Mouse (Mus musculus) heart, embryonic 10.5 days (tissue): Measurements from ENCODE around the gene Rnd1. TPM values are rescaled to one million over a fixed set of nuclear protein-coding genes. Genes with fewer than 3 reads are reported as not detected.
A peak's percentile ranks its signal among the peaks of the same experiment; 100 is the strongest.

ENCODE experiments used
- DNase-seq: peaks from one replicate; pipeline ENCODE4 v3.0.0-alpha.2; 2017; ENCODE audit warnings: low spot score
- H3K27ac ChIP-seq: fragments of 300-500 bp; sonication (generic); 2 replicates; pipeline ENCODE4 v1.5.1; 2016; ENCODE audit warnings: mild to moderate bottlenecking
- H3K27me3 ChIP-seq: fragments of 300-500 bp; sonication (generic); 2 replicates; pipeline ENCODE4 v1.6.1; 2016; ENCODE audit warnings: mild to moderate bottlenecking; ENCODE audit not compliant: poor library complexity, insufficient read depth, severe bottlenecking
- H3K36me3 ChIP-seq: fragments of 300-500 bp; sonication (generic); 2 replicates; pipeline ENCODE4 v1.6.1; 2016; ENCODE audit warnings: mild to moderate bottlenecking, moderate library complexity
- H3K4me1 ChIP-seq: fragments of 300-500 bp; sonication (generic); 2 replicates; pipeline ENCODE4 v1.6.1; 2016; ENCODE audit warnings: mild to moderate bottlenecking
- H3K4me3 ChIP-seq: fragments of 300-500 bp; sonication (generic); 2 replicates; pipeline ENCODE4 v1.5.1; 2016; ENCODE audit warnings: mild to moderate bottlenecking, moderate library complexity
- H3K9me3 ChIP-seq: fragments of 300-500 bp; sonication (generic); 2 replicates; pipeline ENCODE4 v1.6.1; 2016; ENCODE audit warnings: mild to moderate bottlenecking, moderate library complexity
- WGBS: fragments of 180-500 bp; shearing (Covaris S2); methylation state at CpG from one replicate; pipeline ENCODE4 v1.1.7; 2016; 5-methylcytosine and 5-hydroxymethylcytosine counted together
- polyA plus RNA-seq: library from polyadenylated mRNA; unstranded; fragments of >200 nt; fragmentation: Nextera tagmentation; extraction: Ambion mirVana; gene quantifications from 2 replicates; pipeline ENCODE4 v1.2.1, GENCODE M21; 2016

Rnd1 gene
- 1.7 and 2.8 TPM in 2 replicates for polyA plus RNA-seq

DNA sequence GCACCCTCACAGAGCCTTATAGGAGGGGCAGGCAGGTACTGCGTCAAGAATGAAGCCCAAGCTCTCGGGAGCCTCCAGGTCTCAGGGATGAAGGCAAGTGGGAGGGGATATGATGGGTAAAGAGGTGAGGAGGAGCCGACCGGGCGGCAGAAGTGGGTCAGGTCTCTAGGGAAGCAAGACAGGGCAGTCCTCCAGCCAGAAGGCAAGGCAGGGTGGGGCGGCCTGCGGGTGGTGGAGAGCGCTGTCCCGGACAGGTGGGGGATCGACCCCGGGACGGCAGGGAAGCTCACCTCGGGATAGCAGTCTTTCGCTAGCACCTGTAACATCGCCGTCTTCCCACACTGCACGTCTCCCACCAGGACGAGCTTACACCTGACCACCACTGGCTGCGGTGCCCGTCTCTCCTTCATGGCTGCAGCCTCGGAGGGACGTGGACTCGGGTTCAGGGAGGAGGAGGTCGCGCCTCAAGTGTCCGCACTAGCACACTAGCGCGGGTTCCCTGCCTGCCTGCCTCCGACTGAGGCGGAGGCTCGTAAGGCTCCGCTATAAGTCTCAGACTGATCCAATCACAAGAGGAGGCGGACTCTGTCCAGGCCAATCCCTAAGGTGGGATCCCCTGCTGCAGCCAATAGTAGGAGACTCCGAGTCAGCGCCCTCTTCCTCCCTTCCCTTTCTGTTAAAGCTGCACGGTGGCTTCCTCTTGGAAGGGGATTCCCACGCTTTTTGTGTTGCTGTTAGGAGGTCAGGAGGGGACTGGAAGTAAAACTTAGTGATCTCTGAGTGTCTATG, at the start of gene Rnd1:
Rnd1 (minus strand) TSS at position 522 of the 789 bp plus-strand sequence.
- H3K9me3 ChIP-seq: no peaks in the 10 kb centered on the region
- peak within 1 kb of the TSS; percentile 52; the same call in 1 of the 2 replicates for H3K27ac ChIP-seq
- peaks cover 48% of the 10 kb centered on the region for H3K4me1 ChIP-seq
- H3K4me3 ChIP-seq: peak within 1 kb of the TSS; percentile 65
- peak; percentile 94 for DNase-seq
- under 1% methylated on average over 37 of the region's 37 CpGs for WGBS
- H3K27me3 ChIP-seq: peaks cover 61% of the 10 kb centered on the region
- no peaks in the 10 kb centered on the region for H3K36me3 ChIP-seq

DNA sequence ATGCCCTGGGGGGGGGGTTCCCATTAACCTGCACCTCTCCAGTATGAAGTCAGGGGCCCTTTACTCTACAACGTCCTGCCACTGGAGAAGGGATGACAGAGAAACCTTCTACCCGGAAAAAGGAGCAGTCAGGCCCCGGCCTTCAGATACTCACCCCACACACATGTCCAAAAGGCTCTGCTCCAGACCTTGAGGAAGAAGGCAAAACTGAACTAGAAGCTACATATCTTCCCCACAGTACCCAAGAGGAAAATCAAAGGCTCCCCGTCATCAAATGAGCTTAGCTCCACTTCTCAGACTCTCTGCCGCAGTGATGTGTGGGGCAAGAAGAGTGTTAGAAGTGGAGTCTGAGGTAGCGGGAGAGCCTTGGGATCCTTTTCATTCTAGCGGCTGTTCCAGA, 49.5 kb upstream of the Rnd1 start:
- WGBS: 41% methylated on average over 7 of the region's 7 CpGs
- DNase-seq: no peak
- Histone ChIP-seq H3K27ac (0 out of 2 replicates have a peak overlapping the region, but pooled peaks have one; percentile 81), H3K4me3 (peak overlapping the region; percentile 75), H3K27me3 (peaks cover 32% of the 10 kb centered on the region), H3K36me3 (no peaks in the 10 kb centered on the region), H3K4me1 (peaks cover 48% of the 10 kb centered on the region), H3K9me3 (no peaks in the 10 kb centered on the region)

DNA sequence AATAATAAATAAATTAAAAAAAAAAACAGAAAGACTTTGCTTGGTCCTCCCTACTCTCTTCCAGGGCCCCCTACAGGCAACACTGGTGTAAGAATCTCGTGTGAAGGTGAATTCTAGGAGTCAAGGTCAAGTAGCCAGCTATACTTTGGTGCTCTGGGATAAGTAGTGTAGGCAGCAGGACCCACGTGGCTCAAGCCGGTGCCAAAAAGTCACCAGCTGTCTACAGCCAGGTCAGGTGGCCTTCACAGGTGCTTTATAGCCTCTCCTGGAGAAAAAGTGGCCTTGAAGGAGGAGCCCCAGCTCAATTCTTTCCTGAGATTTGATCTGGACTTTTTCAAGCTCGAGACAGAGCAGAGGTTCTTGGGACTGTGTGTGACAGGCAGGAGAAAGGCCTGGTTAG, 48.8 kb upstream of the Rnd1 start:
- Histone ChIP-seq H3K36me3 (no peaks in the 10 kb centered on the region), H3K27me3 (peaks cover 37% of the 10 kb centered on the region), H3K9me3 (no peaks in the 10 kb centered on the region), H3K4me1 (peaks cover 48% of the 10 kb centered on the region), H3K4me3 (no peak overlapping the region), H3K27ac (no peak overlapping the region)
- WGBS: 71% methylated on average over 4 of the region's 4 CpGs
- DNase-seq: no peak

DNA sequence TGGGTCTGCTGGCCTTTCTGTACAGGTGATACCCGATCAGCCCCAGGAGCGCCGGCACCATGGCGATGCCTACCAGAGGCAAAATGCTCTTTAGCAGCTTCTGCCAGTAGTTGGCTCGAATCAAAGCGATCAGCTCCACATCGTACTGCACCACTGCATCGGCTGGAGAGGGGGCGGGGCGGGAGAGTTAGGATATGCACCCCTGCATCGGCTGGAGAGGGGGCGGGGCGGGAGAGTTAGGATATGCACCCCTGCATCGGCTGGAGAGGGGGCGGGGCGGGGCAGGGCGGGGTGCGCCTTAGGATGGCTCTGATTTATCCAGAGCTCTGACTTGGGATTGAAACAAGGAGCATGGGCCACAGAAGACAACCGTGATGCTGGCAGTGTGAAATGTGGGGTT, 47.2 kb upstream of the Rnd1 start:
- peaks cover 48% of the 10 kb centered on the region for H3K4me1 ChIP-seq
- no peak for DNase-seq
- peaks cover 42% of the 10 kb centered on the region for H3K27me3 ChIP-seq
- H3K36me3 ChIP-seq: no peaks in the 10 kb centered on the region
- 0 out of 2 replicates have a peak overlapping the region, but pooled peaks have one; percentile 29 for H3K27ac ChIP-seq
- no peaks in the 10 kb centered on the region for H3K9me3 ChIP-seq
- 0 out of 2 replicates have a peak overlapping the region, but pooled peaks have one; percentile 12 for H3K4me3 ChIP-seq
- whole genome bisulfite sequencing: 36% methylated on average over 18 of the region's 19 CpGs

DNA sequence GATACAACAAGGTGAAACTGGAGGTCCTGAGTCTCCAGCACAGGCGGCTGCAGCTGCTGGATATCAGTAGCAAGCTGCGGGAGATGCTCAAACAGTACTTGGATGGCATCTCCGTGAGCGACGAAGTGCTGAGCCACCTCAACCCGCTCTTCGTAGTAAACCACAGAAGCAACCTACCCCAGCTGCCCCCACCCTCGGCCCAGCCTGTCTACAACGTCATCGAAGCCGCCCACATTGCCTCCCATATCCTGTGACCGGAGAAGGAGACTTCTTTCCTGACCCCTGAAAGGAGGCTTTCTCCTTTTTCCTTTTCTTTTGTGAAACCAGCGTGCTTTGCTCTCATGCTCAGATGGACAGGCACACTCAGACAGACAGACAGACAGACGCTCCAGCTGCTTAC, 45.6 kb upstream of the Rnd1 start:
- no peak for DNase-seq
- Histone ChIP-seq H3K36me3 (no peaks in the 10 kb centered on the region), H3K4me3 (no peak overlapping the region), H3K4me1 (peaks cover 38% of the 10 kb centered on the region), H3K27ac (no peak overlapping the region), H3K9me3 (no peaks in the 10 kb centered on the region), H3K27me3 (peaks cover 37% of the 10 kb centered on the region; the same call in 1 of the 2 replicates)
- WGBS: 52% methylated on average over 14 of the region's 14 CpGs

DNA sequence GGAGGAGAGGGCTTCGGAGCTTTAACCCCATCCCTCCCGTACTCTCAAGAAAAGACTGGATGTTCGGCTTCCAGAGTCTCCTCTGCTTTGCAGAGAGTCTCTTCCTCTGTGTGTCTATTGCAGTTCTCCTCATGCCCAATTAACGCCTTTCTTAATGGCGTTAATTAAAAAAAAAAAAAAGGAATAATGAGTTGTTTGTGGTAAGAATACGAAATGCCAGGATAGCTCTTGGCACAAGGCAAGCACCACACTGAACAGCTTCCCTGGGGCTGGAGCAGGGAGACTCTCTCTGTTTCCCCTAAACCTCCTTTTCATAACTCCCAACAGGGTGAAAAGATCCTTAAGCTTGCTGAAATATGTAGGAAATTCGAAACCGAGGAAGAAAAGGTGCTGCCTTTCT, 44.9 kb upstream of the Rnd1 start:
- H3K27ac ChIP-seq: no peak overlapping the region
- no peaks in the 10 kb centered on the region for H3K36me3 ChIP-seq
- H3K4me1 ChIP-seq: peaks cover 31% of the 10 kb centered on the region
- DNase-seq: no peak
- WGBS: 76% methylated on average over 8 of the region's 8 CpGs
- H3K27me3 ChIP-seq: peaks cover 37% of the 10 kb centered on the region; the same call in 1 of the 2 replicates
- H3K9me3 ChIP-seq: no peaks in the 10 kb centered on the region
- no peak overlapping the region for H3K4me3 ChIP-seq

DNA sequence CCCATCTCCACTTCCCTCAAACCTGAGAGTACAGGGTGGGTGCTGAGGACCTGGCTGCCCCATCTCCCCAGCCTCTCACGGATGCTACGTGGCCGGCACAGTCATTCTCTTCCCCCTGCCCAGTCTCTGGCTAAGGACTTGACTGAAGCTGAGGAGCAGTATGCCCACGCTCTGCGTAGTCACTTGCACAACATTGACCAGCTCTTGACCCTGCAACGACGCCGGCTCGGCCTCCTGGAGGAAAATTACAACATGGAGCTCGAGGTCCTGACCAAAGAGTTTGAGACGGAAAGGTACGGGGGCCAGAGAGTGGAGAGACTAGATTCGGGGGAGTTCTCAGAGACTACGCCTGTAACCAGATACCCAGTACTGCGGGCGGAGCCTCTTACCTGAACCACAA, 40.0 kb upstream of the Rnd1 start:
- Histone ChIP-seq H3K36me3 (no peaks in the 10 kb centered on the region), H3K27me3 (peaks cover 15% of the 10 kb centered on the region; the same call in 1 of the 2 replicates), H3K4me1 (no peaks in the 10 kb centered on the region), H3K9me3 (no peaks in the 10 kb centered on the region), H3K4me3 (no peak overlapping the region), H3K27ac (no peak overlapping the region)
- DNase-seq: no peak
- 58% methylated on average over 16 of the region's 16 CpGs for WGBS

DNA sequence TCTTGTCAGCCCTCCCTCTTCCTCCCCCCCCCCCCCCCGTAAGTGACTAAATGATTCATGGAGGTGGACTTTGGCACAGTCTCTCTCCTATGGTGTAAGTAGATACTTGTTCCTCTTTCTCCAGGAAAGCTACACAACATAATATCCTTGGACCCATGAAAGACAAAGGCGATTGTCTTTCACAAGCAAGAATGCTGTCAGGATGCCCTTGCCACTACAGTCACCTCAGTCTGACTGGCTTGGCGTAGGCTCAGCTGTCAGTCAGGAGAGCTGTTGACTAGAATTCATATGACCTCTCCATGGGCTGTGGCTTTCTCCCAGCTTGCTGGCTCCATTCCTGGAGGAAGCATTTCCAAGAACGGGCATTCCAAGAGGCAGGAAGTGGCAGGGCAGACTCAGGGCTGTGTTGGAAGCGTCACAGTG, 37.0 kb upstream of the Rnd1 start:
- Histone ChIP-seq H3K9me3 (no peaks in the 10 kb centered on the region), H3K27ac (no peak overlapping the region), H3K27me3 (peaks cover 4% of the 10 kb centered on the region; the same call in 1 of the 2 replicates), H3K4me3 (no peak overlapping the region), H3K36me3 (no peaks in the 10 kb centered on the region), H3K4me1 (no peaks in the 10 kb centered on the region)
- no peak for DNase-seq
- WGBS: 69% methylated on average over 5 of the region's 5 CpGs

DNA sequence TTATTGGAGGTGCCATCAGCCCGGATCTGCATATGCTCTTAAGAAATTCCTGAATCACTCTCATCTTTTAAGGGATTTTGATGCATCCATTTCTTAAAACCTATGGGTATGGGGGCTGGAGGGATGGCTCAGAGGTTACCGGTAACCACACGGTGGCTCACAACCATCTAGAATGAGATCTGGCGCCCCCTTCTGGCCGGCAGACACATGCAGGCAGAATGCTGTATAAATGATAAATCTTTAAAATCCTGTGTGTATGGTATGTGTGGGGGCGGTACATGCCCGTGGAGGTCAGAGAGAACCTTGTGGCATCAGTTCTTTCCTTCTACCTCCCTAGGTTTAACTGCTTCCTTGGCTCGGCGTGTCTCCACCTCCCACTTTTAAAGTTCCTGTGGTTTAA, 33.2 kb upstream of the Rnd1 start:
- no peak overlapping the region for H3K4me3 ChIP-seq
- no peaks in the 10 kb centered on the region for H3K9me3 ChIP-seq
- WGBS: 17% methylated on average over 9 of the region's 9 CpGs
- peaks cover 23% of the 10 kb centered on the region for H3K27me3 ChIP-seq
- H3K27ac ChIP-seq: no peak overlapping the region
- no peaks in the 10 kb centered on the region for H3K36me3 ChIP-seq
- peaks cover 5% of the 10 kb centered on the region for H3K4me1 ChIP-seq
- peak; percentile 85 for DNase-seq

DNA sequence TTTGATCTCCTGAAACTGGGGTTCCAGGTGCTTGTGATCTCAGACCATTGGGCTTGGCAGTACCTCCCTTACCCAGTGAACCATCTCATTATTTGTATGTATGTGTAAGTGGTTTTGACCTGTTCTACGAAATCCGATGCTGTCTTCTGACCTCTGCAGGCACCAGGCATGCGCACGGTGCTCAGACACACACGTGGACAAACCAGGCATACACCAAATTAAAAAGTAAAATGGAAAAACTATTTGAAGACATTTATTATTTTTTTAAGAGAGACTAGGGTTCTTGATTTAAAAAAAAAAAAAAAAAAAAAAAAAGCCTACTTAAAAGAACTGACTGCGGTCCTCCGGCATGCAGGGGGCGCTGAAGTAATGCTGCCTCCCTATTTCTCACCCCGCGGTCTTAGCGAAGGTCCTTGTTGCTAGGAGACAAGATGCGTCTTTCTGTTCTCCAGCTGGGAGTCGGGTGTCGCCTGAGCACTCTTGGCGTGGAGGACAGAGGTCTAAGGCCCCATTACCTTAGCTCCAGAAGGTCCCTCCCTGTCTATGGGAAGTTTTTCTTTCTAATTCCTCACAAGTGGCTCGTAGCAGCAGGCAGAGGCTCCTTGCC, 30.6 kb upstream of the Rnd1 start, which contains the start of gene Ccdc65:
Ccdc65 (plus strand) TSS at position 442 of the 607 bp plus-strand sequence.
- DNase-seq: peak; percentile 87
- Histone ChIP-seq H3K27me3 (peaks cover 48% of the 10 kb centered on the region), H3K27ac (no peak within 1 kb of the TSS), H3K36me3 (no peaks in the 10 kb centered on the region), H3K4me1 (peaks cover 5% of the 10 kb centered on the region), H3K4me3 (peak within 1 kb of the TSS; percentile 55), H3K9me3 (no peaks in the 10 kb centered on the region)
- WGBS: 20% methylated on average over 16 of the region's 16 CpGs

DNA sequence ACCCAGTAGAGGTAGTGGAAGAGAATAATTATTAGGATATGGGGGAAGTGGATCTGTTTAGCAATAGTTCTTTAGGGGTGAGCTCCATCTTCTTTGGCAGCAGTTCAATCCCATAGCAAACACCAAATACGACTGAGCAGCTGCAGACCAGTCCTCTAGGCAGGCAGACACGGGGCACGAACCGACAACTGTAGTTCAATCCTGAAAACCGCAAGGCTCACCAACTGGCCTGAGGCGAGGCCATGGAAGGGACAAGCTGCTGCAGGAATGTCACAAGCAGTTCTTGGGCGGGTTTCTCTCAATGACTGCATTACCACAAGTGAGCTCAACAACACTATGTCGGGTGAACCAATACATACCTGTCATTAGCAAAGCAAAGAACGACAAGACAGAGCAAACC, 27.1 kb upstream of the Rnd1 start:
- Histone ChIP-seq H3K27me3 (peaks cover 80% of the 10 kb centered on the region), H3K4me3 (no peak overlapping the region), H3K4me1 (peaks cover 10% of the 10 kb centered on the region), H3K9me3 (no peaks in the 10 kb centered on the region), H3K27ac (no peak overlapping the region), H3K36me3 (no peaks in the 10 kb centered on the region)
- 61% methylated on average over 9 of the region's 9 CpGs for WGBS
- DNase-seq: no peak

DNA sequence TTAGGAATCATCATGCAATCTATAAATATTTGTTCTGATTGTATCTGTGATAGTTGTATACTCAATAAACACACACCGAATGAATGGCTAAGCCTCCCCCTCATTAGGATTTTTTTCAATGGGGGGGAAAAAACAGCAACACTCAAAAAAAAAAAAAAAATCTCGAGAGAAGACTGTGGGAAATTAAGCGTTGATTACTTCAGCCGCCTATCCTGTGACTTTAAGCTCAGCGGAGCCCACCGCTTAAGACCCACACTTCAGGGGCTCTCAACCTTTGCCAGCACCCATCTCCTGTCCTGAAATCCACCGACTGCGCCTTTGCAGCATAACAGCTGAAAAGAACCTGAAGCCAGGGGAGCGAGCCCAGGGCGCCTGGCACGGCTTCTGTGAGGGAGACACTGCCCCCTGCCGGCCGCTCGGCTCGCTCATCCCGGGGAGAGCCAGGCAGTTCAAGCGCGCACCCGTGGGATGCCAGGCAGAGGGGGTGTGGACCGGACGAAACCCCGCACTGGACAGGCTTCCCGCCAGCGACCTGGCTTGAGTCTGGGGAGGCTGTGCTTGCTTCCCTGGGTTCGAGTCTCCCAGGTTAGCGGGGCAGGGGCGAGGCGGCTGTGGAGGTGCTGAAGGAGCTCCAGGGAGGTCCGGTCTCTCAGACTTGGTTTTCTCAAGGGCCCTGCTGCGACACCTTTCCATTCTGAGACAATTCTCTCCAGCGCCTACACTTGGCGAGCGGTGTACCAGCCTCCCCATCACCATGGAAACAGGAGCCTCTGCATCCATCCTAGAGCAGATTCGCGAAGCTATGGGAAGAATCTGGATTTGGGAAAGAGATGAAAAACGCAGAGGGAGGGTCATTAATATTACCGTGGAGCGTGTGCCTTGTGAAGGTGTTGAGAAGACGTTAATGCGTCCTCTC, 22.2 kb upstream of the Rnd1 start:
- Histone ChIP-seq H3K9me3 (no peaks in the 10 kb centered on the region), H3K4me3 (peak overlapping the region; percentile 51), H3K36me3 (no peaks in the 10 kb centered on the region), H3K27me3 (peaks cover 57% of the 10 kb centered on the region), H3K4me1 (peaks cover 11% of the 10 kb centered on the region), H3K27ac (peak overlapping the region; percentile 62)
- peak; percentile 91 for DNase-seq
- 6% methylated on average over 40 of the region's 40 CpGs for WGBS
